Mouse (Mus musculus) 416B (cell line): ENCODE measurements around the gene Rai1.

Experiments
- DNase-seq: peaks from one replicate; pipeline ENCODE4 v3.0.0; 2011; ENCODE audit warnings: low read depth

The Rai1 gene

DNA sequence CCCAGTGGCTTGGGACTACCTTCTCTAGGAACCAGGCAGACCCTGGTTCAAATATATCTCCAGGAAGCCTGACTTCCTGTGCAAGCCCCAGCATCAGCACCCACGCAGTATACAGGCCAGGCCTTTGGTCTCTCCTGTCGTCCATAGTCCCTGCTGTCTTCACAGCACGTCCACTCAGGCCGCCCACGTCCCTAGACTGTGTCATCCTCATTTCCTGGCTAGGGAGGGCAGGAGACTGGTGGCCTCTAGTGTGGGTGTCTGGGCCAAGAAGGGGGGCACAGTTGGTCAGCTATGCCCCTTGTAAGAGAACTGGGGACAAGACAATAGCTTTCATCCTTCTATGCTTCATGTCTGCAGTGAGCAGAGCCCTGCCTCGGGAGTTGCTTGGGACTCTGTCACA is 87.7 kb downstream of the Rai1 start:
- peak; percentile 29 for DNase-seq

DNA sequence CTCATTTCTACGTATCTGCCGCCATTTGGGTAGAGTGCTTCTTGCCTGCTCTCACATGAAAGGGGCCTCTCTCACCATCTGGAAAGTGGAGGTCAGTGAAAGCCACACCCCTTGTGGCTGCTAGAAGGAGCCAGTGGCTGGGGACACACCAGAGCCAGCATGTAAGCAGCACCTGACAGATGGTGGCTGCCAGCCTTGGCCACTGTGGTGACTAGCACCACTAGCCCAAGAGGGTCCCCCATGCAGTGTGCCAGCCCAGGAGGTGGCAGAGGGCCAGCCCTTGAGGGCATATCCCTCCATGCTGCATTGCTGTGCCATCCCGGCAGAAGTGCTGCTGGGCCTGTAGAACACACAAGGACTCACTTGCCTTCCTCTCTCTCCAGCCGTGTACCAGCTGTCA is 88.7 kb downstream of the Rai1 start:
- no peak for DNase-seq

DNA sequence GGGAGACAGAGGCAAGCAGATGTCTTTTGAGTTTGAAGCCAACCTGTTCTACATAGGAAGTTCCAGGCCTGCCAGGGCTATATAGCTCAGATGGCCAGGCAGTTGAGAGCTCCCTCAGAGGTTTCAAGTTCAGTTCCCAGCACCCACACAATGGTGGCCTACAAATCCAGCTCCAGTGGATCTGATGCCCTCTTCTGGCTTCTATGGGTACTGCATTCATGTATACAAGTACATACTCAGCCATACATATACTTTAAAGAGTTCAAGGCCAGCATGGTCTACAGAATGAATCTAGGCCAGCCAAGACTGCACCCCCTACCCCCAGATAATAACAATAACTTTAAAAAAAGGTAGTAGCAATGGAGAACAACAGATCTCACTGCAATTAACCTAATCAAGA is 90.3 kb downstream of the Rai1 start:
- peak; percentile 74 for DNase-seq

DNA sequence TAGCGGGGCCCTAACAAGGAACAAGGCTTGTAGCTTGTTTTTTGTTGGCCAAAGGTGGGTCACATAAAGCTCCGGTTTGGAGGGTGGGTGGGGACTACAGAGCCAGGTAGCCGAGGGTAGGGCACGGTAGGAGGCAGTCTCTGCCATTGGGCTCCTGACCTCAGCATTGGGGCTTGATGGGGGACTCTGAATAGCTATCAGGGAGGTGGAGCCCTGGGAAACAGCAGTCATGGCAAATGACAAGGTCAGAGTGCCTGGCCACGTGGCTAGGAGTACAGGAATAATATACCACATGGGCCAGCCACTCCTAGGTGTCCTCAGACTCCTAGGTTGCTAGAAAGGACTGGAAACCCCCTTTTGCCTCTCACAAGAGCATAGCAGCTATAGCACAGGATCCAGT is 91.5 kb downstream of the Rai1 start:
- no peak for DNase-seq

DNA sequence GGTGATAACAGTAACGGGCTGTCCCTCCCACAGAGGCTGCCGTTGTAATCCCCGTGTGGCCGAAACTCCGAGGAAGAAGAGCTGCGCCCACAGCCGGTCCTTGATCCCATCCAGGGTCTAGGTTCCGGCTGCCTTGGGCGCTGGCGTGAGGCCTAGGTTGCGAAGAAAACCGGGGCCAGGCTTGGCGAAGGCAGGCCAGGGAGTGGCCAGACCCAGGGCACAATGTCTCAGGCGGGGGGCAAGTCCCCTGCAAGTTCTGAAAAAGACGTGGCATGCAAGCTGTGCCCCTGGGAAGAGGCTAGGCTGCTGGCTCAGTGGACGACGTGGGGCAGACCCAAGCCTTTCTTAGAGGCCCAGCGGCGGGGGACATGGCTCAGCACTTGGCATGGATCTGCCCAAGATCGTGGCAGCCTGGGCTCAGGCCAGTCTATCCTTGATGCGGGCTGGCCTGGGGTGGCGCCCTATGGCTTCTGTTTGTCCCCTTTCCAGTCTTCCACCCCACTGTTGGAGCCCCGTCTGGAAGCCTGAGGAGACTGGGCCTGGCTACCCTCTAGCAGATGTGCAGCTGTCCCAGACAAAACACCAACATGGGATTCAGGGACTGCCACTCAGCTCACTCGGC is 93.3 kb downstream of the Rai1 start:
- DNase-seq, result no peak

DNA sequence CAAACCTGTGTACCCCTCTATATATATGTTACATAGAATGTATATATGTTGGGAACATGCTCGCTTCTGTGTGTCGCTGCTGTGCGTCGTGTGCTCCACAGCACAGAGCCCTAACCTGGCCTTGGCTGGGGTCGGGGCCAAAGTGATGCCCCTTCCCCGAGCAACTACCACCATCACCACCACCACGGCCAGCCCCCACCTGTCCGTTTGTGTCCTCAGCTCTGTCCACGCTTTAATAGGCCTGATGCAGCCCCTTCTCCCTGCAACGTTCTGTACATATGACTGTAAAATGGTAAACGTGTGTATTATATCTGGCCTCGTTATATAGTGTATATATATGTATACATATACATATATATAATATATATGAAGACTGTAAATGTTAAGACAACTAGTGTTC is 93.8 kb downstream of the Rai1 start:
- no peak for DNase-seq

DNA sequence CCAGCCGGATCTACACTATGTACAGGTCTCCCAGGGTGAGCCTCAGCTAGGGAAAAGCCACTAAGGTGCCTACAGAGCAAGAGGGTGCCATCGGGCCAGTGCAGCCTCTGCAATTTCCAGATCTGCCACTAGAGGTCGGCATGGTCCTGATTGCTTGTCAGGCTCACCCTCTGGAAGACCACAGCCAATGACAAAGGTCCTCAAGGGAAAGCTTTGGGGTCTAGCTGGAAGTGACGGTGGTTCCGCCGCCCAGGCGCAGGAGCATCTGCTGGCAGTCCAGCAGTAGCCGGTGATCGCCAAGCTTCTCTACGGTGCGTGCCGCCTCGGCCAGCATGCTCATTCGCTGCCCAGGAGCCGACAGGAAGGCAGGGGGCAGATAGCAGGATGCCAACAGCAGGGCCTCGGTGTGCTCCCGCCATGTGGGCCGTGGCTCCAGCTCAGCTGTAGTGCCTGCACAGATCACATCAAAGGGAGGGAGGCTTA is 94.9 kb downstream of the Rai1 start:
- DNase-seq, result peak; percentile 81

DNA sequence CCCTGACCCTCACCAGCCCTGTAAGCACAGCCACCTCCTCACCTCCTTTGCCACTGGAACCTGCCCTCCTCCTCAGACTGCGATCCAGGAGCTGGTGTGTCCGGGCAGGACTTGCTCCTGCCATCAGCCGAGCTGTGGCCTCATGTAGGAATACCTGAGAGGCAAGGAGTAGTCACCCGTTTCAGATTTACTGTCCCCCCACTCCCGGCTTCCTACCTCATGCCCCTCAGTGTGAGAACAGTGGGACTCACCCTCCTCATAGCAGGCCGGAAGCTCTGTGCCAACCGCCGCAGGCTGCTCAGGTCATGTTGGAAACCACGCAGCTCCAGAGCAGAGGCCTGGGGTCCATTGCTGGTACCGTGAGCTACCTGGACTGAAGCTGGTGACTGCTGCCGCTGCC is 95.6 kb downstream of the Rai1 start:
- no peak for DNase-seq

DNA sequence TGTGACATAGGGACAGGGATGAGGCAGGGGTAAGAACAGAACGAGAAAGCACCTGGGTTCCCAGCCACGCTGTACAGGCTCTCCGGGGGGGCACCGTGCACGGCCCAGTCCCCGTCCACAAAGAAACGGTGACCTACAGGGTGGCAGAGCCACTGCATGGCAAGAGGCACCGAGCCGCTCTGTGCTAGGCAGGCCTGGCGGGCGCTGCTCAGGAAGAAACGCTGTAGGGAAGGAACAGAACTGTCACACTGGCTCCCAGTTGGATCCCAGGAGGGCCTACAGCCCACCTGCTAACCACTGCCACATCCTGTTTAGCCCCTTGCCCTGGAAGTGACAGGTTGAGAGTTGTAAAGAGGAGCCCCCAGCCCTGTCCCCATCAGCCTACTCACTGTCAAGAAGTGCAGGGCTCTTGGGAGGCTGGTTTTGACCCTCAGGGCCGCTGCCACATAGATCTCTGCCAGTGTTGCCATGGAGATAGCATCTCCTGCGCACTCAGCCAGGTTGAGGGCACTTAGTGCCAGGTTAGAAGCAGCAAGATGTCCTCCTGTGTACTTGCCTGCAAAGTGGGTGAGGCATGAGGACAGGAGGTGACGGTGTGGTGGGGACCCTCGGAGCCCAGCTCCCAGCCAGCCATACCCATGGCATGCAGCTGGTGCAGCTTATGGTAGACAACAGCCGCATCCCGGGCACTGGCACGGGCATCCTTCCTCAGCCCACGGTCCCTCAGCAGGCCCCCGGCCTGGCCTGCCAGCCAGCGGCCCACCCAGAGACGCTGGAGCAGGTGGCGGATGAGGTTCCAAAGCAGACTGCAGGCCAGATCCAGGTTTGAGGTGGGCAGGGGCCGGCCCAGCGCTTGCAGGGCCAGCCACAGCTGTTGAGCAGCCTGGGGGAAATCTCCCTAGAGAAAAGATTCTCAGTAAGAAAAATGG is 98.2 kb downstream of the Rai1 start:
- DNase-seq, result no peak

DNA sequence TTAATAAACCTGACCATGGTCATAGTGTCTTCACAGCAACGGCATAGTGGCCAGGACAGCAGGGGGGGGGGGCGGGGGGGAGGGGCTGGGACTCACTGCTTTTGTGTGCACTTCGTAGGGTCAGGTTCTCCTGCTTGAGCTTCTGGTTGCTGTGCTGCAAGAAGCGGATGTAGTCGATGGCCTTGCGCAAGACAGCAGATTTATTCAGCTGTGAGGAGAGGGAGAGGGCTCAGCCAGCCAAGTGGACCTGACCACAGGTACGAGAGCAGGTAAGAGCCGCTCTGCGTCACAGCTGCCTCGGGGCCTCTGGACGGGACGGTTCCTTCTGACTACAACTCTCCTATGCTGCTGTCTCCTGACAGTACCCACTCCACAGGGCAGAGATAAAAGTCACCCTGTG is 100.2 kb downstream of the Rai1 start:
- peak; percentile 47 for DNase-seq

DNA sequence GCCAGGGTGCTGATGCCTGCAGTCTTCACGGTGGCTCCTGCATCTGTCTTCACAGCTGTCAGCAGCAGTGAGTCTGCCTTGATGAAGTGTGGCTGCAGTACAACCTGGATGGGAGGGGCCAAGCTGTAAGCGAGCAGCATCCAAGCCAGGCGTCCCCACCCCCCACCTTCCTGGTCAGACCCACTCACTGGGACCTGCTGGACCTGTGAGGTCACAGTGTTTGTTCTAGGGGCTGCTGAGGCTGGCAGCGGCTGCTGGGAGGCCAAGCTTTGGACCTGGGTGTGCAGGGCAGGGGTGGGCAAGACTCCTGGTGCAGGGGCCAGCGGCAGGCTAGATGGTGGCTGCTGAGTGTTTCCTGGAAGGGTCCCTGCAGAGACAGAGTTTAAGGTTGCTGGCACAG is 101.4 kb downstream of the Rai1 start:
- DNase-seq, result no peak

DNA sequence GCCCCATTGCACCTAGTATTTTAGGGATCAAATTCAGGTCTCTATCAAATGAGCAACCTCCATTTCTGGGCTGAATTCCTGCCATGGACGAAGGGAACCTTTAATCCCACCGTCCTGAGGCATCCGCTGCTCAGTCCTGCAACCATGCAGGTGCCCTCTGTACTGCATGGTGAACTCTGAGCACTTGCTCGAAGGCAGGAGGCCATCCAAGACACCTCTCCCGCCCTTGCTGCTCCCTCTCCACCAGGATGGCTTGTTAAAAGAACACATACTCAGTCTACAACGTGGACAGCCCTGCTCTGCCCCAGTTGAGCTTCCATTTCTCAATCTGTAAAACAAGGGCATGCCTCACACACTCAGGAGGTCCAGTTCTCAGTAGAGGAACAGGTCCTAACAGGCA is 103.4 kb downstream of the Rai1 start:
- no peak for DNase-seq

DNA sequence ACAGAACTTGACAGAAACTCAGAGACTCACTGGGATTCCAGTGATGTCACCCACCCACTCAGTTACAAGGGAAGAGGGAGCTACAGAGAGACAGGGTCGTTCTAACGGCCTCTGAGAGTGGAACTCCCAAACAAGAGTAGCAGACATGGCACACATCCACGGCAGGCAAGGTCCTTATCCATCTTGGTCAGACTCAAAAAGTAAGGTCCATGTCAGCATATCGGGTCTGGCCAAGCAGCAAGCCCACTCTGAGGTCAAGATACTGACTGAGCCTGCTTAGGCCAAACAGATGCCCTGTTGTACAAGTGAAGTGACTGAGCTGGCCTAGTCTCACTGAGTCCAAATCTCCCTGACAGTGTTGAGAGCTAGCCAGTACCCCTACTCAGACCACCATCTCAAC is 103.9 kb downstream of the Rai1 start:
- DNase-seq, result no peak

DNA sequence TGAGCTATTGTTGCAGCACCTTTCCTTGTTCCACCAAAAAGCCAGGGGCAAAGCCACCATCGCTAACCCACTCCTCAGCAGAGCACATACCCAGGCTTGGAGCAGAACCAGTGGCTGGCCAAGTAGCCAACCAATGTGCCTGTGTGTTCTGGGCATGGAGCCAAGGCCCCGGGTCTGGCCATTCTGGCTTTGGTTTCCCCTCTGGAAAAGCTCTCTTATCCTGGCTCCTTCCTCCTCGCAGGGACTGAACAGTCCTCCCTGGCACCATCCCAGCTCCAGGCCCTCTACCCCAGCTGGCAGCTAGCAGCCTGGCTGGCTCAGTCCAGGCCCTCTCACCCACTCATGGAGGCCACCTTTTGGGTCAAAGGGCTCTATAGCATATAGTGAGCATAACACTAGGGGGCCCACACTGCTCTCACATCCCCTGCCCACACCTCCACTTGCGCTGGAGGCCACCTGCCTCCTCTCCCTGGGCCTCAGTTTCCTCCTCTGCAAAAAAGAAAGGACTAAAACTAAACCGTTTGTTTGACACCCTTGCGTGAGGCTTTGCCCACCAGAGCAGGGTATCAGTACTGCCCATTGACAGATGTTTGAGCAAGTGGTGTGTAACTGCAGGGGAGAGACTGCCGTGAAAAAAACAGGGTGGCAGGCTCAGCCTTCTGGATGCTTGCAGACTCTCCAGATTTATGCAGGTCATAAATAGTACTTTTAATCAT is 104.6 kb downstream of the Rai1 start:
- DNase-seq, result peak; percentile 65

DNA sequence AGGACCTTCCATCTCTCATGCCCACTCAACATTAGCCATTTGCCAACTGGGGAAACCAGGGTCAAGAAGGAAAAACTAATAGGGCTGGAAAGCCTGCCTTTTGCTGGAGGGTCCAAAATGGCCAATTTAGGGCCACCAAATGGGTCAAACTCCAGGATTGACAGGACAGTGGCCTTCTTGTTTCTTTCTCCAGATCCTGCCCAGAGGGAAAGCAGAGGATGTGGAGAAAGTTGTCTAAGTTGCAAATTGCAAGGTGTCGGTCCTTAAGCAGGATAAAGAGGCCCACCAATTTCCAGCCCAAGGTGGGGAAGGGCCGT is 105.1 kb downstream of the Rai1 start:
- DNase-seq, result no peak

DNA sequence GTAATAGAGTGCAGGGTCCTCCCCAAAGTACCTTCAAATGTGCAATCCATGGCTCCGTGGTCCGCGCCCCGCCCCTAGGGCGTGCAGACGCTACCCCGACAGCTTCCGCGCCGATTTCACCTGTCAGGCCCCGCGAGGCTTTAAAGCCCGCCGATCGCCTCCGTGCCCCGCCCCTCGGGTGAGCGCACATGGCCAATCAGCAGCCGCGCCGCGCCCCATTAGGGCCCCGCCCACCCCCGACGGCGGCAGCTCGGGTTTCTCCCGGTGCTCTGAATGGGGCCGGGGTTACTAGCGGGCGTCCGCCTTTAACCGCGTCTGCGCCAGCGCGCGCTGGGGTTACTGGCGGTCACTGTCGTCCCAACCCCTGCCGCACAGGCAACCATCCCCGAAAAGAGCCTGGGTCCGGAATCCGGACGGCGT is 105.5 kb downstream of the Rai1 start:
- peak; percentile 94 for DNase-seq

DNA sequence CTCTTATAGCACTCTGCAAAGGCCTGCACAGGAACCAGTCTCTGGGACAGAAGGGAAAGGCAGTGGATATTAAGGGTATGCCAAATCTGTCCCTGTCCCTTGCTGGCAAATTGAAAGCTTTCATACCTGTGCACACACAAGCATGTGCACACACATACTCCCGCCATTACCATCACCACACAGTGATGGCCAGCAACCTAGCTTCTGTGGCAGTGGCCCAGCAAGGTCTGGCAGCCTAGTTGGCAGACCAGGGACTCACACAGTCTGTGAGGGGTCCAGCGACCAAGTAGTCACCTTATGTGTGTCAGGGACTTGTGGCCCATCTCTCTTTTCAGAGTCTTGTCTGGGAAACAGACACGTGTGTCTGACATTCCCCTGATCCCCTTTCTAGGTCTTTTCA is 106.3 kb downstream of the Rai1 start:
- no peak for DNase-seq

DNA sequence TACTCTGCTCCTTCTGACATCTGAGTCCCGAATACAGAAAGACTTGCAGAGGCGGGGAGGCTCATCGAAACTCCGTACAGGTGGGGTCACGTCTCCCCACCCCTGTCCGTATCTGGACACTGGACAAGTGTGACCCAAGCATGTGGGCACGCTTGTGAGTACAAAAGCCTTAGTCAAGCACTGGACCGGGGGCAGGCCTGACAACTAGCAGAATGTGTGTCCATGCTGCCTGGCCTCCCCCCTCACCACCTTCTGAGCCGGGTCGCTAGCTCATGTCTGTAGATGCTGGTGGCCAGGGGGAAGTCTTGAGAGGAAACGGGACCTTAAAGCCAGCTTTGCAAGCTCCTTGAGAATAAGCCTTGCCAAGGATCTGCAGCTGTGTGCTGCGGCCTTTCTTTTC is 106.9 kb downstream of the Rai1 start:
- no peak for DNase-seq

DNA sequence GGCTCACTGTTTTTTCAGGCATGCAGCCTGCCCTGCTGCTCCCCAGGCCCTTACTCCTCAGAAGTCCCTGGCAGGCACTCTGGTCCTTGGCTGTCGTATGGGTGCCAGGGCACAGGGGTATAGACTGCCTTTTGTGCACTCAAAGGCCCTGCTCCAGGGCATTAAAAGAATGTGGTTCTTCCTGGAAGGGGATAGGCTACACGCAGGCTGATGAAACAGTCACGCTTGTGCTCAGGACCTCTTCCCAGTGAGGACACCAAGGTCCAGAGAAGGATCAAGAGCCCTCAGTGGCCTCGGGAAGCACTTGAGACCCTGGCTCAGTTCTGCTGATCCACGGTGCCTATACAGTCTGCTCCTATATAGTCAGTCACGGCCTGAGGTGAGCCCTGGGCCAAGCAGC is 108.5 kb downstream of the Rai1 start:
- DNase-seq, result no peak

DNA sequence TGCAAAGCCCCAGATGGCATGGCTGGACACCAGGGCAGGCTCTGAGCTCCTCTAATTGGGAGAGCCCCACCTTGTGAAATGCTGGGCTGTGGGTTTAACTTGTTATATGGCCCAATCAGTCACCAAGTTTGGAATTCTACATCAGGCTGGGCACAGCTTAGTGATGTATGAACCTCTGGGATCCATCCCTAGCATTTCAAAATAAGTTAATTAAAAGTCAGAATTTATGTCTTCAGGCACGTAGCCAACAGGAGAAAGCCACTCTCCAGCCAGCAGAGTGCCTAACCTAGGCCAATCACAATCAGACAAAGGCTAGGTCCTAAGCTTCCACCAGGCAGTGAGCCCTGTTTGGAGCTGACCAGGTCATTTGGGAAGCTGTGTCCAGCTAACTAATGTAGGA is 111.9 kb downstream of the Rai1 start:
- DNase-seq, result no peak

DNA sequence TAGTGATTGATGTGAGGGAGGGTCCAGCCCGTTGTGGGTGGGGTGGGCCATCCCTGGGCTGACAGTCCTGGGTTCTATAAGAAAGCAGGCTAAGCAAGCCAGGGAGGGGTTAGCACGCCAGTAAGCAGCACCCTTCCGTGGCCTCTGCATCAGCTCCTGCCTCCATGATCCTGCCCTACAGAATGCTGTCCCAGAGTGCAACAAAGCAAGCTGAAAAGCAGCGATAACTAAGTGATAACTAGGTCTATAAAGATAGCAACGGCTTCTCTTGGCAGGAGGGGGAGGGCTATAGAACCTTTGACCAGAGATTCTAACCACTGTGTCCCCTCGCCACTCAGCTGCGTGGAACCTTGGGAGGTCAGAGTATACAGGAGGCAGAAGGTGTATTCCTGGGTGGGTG is 112.7 kb downstream of the Rai1 start:
- no peak for DNase-seq

DNA sequence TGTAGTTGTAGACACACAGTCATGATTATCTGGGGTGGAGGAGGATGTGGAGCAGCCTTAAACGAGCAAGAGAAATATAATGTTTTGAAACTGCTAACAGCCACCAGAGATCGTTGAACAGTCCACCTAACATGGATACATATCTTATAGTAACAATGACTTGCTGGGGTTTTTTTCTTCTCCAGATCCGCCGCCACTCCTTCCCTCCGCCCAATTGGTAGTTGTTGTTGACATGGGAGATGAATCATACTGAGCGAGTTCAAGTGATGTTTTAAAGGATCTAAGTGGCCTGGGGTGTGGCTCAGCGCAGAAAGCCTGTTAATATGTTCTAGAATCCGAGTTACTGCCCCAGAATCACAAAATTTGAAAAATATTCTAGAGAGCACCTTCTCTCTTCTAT is 114.8 kb downstream of the Rai1 start:
- peak; percentile 87 for DNase-seq

DNA sequence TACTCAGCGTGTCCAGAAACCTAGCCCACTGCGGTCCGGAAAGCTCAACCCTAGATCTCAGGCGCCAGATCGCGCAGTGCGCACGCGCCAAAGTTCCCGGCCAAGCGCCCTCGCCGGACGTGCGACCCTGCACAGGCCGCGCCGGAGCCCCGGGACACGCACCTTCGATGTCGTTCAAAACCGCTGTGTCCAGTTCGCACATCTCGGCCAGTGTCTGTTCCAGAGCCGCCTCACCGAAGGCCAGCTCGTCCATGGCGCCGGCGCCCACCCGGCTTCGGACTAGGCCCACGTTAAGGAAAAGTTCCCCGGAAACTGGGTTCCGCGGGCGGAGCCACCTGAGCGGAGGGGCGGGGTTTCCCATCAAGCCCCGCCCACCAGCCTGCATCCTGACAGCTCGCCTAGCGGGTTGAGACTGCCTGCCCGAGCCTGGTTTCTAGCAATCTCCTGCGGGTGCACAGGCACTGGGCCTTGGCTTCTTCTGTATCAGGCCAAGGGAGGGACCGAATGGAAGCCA is 115.5 kb downstream of the Rai1 start:
- DNase-seq, result peak; percentile 92
